Mouse (Mus musculus) frontal cortex, adult 2 months (tissue): Measurements from ENCODE around the gene Ccni. TPM values are rescaled to one million over a fixed set of nuclear protein-coding genes. Genes with fewer than 3 reads are reported as not detected.

Source experiments
- DNase-seq, 2 experiments: peaks; one replicate each; pipeline ENCODE4 v3.0.0; 2022; ENCODE audit warnings: low spot score in 1 of 2; ENCODE audit errors: extremely low spot score in 1 of 2
- polyA plus RNA-seq: library from polyadenylated mRNA; depleted of rRNA; stranded (reverse); fragments of >200 nt; gene quantifications from 2 replicates; pipeline ENCODE4 v1.2.3, GENCODE M21; 2012; rRNA removed

The Ccni gene
- polyA plus RNA-seq, 1 experiment, result 178 TPM

DNA sequence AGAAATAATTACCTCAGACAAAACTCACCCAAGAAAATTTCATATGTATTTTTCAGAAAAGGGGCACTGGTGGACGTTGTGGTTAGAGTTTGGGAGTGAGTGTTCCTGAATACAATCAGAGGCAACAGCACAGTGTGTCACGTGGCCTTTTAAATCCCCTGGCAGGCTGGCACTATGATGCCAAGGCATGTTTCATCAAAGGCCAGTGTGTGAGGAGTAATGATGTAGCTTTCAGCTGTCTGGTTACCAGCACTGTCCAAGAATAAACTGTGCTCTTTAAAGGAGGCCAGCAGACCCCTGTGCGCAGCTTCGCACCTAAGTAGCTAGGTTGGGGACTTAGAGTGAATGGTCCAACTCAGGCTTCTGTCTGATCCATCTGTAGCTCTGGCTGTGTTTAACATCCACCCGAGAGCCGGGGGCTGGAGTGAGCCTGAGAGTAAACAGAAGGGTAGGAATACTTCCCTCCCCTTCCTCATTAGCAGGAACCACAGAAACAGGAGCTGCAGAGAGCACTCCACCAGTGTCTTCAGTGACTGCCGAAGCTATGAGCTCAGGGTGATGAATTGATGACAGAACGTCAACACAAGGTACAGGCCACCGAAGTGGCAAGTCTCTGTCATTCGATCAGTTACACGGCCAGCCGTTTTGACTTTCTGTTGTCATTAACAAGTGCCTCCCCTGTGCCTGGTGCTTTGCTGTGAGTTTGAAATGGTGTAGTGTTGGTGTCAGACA, 62.8 kb downstream of the Ccni start:
- no peak for DNase-seq

DNA sequence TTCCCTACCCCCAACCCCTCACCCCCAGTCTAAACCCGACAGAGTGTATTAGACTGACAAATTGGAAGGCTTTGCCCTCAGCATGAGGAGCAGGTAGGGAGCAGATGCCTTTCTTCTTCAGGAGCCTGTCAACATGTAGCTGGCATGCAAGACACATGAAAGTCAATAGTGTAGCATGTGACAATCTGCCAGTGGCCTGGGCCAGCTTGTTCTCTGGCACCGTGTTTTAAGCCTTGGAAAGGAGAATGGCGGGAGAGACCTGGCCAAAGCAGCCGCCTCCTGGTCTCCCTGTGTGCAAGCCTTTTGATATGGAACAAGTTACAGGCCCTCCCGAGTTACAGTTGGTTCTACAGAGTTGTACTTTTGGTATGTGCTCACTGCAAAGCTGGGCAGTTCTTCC, 65.5 kb downstream of the Ccni start:
- DNase-seq, result no peak

DNA sequence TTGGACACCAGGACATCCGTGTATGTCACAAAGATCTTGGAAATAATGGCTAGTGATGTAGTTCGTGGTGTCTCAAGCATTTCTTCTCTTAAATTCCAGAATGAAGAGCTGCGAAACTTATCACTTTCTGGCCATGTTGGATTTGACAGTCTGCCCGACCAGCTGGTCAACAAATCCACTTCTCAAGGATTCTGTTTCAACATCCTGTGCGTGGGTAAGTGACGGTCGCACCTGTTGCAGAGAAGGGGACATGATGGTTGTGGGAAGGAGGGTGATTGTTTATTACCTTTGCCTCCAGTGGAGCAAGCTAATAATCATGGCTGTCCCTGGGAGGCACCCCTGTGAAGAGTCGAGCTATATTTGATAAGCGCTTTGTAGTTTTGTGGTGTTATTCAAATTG, 66.9 kb downstream of the Ccni start:
- peak in 1 of 2 experiments; percentile 53 for DNase-seq

GRCm38 (mm10) chr5:93136956-93137586, 69.2 kb downstream of the Ccni start:
- DNase-seq, result peak in 1 of 2 experiments; percentile 53

- no peak for DNase-seq
Observed at GRCm38 (mm10) chr5:93135368-93136107, 70.8 kb downstream of the Ccni start.

- peak; percentile 30 to 76 for DNase-seq
Observed at GRCm38 (mm10) chr5:93133445-93134244, 72.7 kb downstream of the Ccni start.

Other genes with a start within 250 kb of the Ccni start
- gene Sowahb, start 161.5 kb downstream of the Ccni start, polyA plus RNA-seq, result 5.2 and 5.4 TPM in 2 replicates
- 140 and 147 TPM in 2 replicates for gene Sept11, start 113.1 kb downstream of the Ccni start, polyA plus RNA-seq
- 0.63 and 0.64 TPM in 2 replicates for gene 2010109A12Rik, start within 50 bp of the Ccni start, polyA plus RNA-seq
- gene Ccng2, start 60.8 kb upstream of the Ccni start, polyA plus RNA-seq, result 36.8 and 42.2 TPM in 2 replicates